Mouse (Mus musculus) bone marrow, adult 2 months (tissue): ENCODE data around the gene Ndst2.

ENCODE experiments used
- CTCF ChIP-seq: fragments of 200-500 bp; IDR thresholded peaks from 2 replicates; pipeline ENCODE4 v1.5.1; 2011; ENCODE audit warnings: low read length, control low read depth; ENCODE audit not compliant: control insufficient read depth, insufficient read depth
- POLR2A ChIP-seq: fragments of 200-500 bp; IDR thresholded peaks from 2 replicates; pipeline ENCODE4 v1.6.1; 2011; ENCODE audit warnings: low read depth, mild to moderate bottlenecking, control low read depth, low read length, borderline replicate concordance; ENCODE audit not compliant: control insufficient read depth

- TF ChIP-seq CTCF, result no peak
- no peak for TF ChIP-seq POLR2A
These were observed 6.9 kb upstream of the Ndst2 start for GRCm38 (mm10) chr14:20741301-20741700.
